Mouse (Mus musculus) thymus, postnatal 14 days (tissue): ENCODE measurements around the gene Tinf2.

Experiments
- DNase-seq: peaks from one replicate; pipeline ENCODE4 v3.0.0; 2021

Tinf2 gene

DNA sequence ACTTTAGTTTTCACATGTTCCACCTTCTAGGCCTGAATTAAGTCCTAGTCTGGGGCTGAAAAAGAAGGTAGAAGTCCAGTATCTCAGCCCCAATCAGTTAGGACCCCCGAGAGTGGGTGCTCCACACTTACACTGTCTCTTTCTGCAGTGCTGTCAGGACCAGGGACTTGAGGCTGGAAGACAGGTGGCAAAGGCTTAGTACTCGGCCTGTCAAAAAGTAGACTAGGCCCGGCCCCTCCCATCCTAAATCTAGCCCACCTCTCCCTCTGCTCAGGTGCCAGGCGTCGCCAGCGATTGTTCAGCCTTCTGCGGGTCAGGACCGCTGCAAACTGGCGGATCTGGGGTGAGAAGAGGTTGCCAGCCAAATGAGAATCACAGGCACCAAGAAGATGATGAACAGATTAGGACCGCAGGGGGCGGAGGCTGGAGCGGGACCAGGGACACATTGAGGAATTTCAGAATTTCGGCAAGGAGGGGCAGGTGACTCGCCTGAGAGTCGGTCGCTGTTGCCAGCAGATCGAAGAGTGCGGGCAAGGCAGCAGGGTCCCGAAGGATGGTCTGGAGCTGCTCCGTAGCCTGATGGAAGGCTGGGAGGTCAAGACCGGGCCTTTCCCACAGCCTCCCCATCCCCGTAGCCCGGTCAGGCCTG lies 46.6 kb downstream of the Tinf2 start:
- DNase-seq: no peak

DNA sequence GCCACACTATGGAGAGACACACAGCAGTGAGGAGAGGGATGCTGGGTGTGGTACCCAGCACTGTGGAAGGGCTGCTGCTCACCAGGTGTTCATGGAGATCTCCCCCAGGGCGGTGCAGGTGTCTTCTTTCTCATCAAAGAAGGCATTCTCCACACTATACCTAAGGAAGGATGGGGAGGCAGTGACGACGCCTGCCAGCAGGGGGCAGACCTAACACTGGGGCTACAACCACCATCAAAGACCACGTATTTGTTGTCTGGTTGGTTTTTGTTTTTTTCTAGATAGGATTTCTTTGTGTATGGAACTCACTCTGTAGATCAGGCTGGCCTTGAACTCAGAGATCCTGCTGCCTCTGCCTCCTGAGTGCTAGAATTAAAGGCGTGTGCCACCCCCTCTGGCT lies 52.3 kb downstream of the Tinf2 start:
- DNase-seq: peak; percentile 87

DNA sequence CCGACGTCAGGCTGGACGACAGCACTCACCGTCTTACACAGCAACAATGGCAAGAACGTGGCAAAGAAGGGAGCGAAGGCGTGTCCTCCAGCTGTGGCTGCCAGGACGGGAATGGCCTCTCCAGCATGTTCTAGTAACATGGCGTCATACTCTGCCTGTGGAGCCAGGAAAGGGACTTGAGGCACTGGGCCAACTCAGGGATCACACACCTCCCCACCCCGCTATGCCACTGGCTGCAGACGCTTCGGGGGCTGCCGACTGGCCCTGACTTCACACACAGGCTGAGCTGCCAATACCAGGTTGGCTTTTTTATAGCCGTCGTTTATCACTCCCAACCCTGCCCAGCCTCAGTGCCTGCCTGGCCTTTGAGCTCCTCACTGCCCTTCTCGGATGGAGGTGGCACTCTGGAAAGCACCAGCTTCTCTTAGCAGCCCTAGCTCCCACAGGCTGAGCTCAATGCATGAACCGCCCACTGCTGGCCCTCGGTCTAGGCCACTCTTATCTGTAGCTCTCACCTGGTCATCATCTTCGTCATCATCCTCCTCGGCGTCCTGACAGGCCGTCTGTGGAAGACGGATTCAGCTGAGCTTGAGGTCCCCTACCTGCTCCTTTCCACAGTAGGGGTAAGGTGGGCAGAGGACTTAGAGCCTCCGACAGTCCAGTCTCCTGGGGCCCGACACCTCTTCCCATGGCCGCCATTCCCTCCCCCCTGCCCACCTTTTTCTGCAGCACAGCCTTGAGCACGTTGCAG lies 53.4 kb downstream of the Tinf2 start:
- no peak for DNase-seq
